28 mouse cellular contexts compared by ENCODE assay signal in the genomic region with DNA sequence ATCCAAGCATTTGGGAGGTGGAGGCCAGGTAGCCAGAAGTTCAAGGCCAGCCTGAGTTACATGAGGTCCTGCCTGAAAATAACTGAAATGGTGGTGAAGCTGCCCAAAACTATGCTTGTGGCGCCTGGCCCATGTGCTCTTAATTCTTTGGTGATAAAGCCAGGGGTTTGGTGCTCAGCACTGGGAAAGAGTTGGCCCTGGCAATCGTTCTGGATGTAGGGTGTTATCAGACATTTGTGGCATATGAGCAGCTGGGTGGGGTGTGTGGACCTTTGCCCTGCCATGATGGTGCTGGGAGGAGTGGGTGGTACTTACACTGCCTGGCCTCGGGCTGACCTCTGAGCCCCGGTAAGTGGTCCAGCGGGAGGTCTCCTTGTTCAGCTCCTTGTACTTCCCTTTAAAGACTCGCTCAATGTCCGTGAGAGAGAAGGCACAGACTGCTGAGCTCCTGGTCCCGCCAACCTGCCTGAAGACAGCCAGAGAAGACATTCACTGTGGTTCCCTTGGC. TPM values are rescaled to one million over a fixed set of nuclear protein-coding genes. Genes with fewer than 3 reads are reported as not detected.
DNase-seq lines count a peak whose midpoint lies in the region; ATAC-seq and TF ChIP-seq lines count a peak whose summit lies in the region.
"Had no signal": no experiment of that assay in that cellular context is flagged by ENCODE, and none has a peak within 500 bp of the region (broad histone marks: within the 10 kb centered on the region; RNA-seq: fewer than 3 reads in every experiment).

No protein-coding gene starts in this region.

- no peak for TF ChIP-seq RAD21 in MEL (IDR thresholded peaks at IDR 0.05; ENCODE audit: low read depth, low read length)

- H3K27me3 ChIP-seq in limb, embryonic 12.5 days, result peaks cover 2% of the 10 kb centered on the region; the same call in 1 of the 2 replicates
- peaks cover 28% of the 10 kb centered on the region for H3K27me3 ChIP-seq in limb, embryonic 10.5 days (ENCODE audit: low read depth, poor library complexity, severe bottlenecking)
- H3K27me3 ChIP-seq in MEL (ENCODE audit: control insufficient read depth in 1 of 2, insufficient read depth in 2 of 2, low read length in 2 of 2), result no peaks in the 10 kb centered on the region
- no peaks in the 10 kb centered on the region for H3K27me3 ChIP-seq in intestine, embryonic 16.5 days (replicated peaks; ENCODE audit: control insufficient read depth, insufficient read depth, low read length)
- H3K27me3 ChIP-seq in small intestine, adult 2 months (ENCODE audit: control insufficient read depth, insufficient read depth, low read length), result no peaks in the 10 kb centered on the region
- H3K27me3 ChIP-seq: embryonic facial prominence, embryonic 15.5 days; hindbrain, embryonic 15.5 days; midbrain, embryonic 13.5 days had no signal

- no peak for DNase-seq in limb, embryonic 10.5 days (ENCODE audit: low spot score)
- DNase-seq in MEL (ENCODE audit: low read depth, low spot score), result no peak
- no peak for DNase-seq in adrenal gland, adult 8-10 months
- DNase-seq in left cerebral cortex, adult 11 months (ENCODE audit: low spot score), result no peak
- no peak for DNase-seq in spleen, postnatal 4 days (ENCODE audit: low spot score in 2 of 2)
- DNase-seq: adrenal gland, adult 2 months; cerebellum, adult 2 months; cerebellum, postnatal 25 days; heart, adult 2 months; heart, postnatal 14 days; kidney, adult 9 months; kidney, postnatal 10 days; layer of hippocampus, adult 9-11 months; lung, adult 18-20 months; lung, postnatal 10 days; thymus, adult 2 months; thymus, postnatal 36 days had no signal

- 52% methylated on average over 8 of the region's 8 CpGs for WGBS in limb, embryonic 12.5 days
- WGBS in limb, embryonic 10.5 days, result 48% methylated on average over 8 of the region's 8 CpGs
- 42% methylated on average over 8 of the region's 8 CpGs for WGBS in intestine, embryonic 16.5 days
- WGBS in small intestine, adult 2 months, result 21% methylated on average over 8 of the region's 8 CpGs

- no peak; a peak in 1 of 4 replicates for TF ChIP-seq EP300 in MEL (IDR thresholded peaks at IDR 0.05; ENCODE audit: low read depth in 1 of 2, low read length in 2 of 2)

- H3K4me1 ChIP-seq in limb, embryonic 12.5 days (replicated peaks), result peaks cover 10% of the 10 kb centered on the region; the same call in 1 of the 2 replicates
- peaks cover 22% of the 10 kb centered on the region for H3K4me1 ChIP-seq in limb, embryonic 10.5 days
- peaks cover 4 to 10% of the 10 kb centered on the region in 2 experiments; a peak in 3 of 4 replicates for H3K4me1 ChIP-seq in MEL (ENCODE audit: control insufficient read depth in 1 of 2, insufficient read depth in 2 of 2, low read length in 2 of 2)
- peaks cover 48% of the 10 kb centered on the region for H3K4me1 ChIP-seq in intestine, embryonic 16.5 days (ENCODE audit: control insufficient read depth, insufficient read depth, low read length)
- peaks cover 44% of the 10 kb centered on the region for H3K4me1 ChIP-seq in small intestine, adult 2 months (ENCODE audit: control insufficient read depth, insufficient read depth, insufficient read length, low read length)
- H3K4me1 ChIP-seq: hindbrain, embryonic 15.5 days had no signal

- TF ChIP-seq POLR2A in MEL (IDR thresholded peaks at IDR 0.05; ENCODE audit: control insufficient read depth in 1 of 2, insufficient read depth in 1 of 2, low read depth in 1 of 2, low read length in 2 of 2, poor library complexity in 1 of 2), result no peak
- no peak for TF ChIP-seq POLR2A in small intestine, adult 2 months (IDR thresholded peaks at IDR 0.05; ENCODE audit: low read depth, low read length)

- TF ChIP-seq CTCF in MEL (IDR thresholded peaks at IDR 0.05 in 2 of 3, conservative IDR thresholded peaks at IDR 0.05 in 1 of 3; ENCODE audit: control insufficient read depth in 1 of 3, insufficient read depth in 1 of 3, low read depth in 2 of 3, low read length in 3 of 3, poor library complexity in 1 of 3, severe bottlenecking in 1 of 3), result no peak
- TF ChIP-seq CTCF in small intestine, adult 2 months (IDR thresholded peaks at IDR 0.05; ENCODE audit: extremely low read depth, insufficient read length, insufficient replicate concordance, low read depth, low read length), result no peak

- no peaks in the 10 kb centered on the region for H3K36me3 ChIP-seq in limb, embryonic 12.5 days
- H3K36me3 ChIP-seq in limb, embryonic 10.5 days, result no peaks in the 10 kb centered on the region
- H3K36me3 ChIP-seq in MEL (ENCODE audit: control insufficient read depth in 1 of 2, insufficient read depth in 2 of 2, low read length in 2 of 2), result peaks cover 0 to 3% of the 10 kb centered on the region in 2 experiments; a peak in 1 of 4 replicates
- no peaks in the 10 kb centered on the region for H3K36me3 ChIP-seq in intestine, embryonic 16.5 days (ENCODE audit: control insufficient read depth, insufficient read depth, low read length)
- H3K36me3 ChIP-seq in small intestine, adult 2 months (ENCODE audit: control insufficient read depth, insufficient read depth, low read length), result peaks cover 58% of the 10 kb centered on the region
- H3K36me3 ChIP-seq: embryonic facial prominence, embryonic 10.5 days; embryonic facial prominence, embryonic 15.5 days; hindbrain, embryonic 10.5 days had no signal

- 0 out of 2 replicates have a peak overlapping the region, but pooled peaks have one; percentile 18 for H3K9ac ChIP-seq in limb, embryonic 12.5 days (replicated peaks)
- H3K9ac ChIP-seq in MEL (ENCODE audit: control insufficient read depth, low read depth, low read length, poor library complexity, severe bottlenecking), result no peak overlapping the region
- peak overlapping the region; percentile 43; the same call in 1 of the 2 replicates for H3K9ac ChIP-seq in intestine, embryonic 16.5 days (ENCODE audit: low read depth, low read length)
- H3K9ac ChIP-seq: embryonic facial prominence, embryonic 15.5 days; hindbrain, embryonic 15.5 days; midbrain, embryonic 13.5 days had no signal

- H3K9me3 ChIP-seq in limb, embryonic 12.5 days, result no peaks in the 10 kb centered on the region
- no peaks in the 10 kb centered on the region for H3K9me3 ChIP-seq in limb, embryonic 10.5 days (replicated peaks)
- H3K9me3 ChIP-seq in MEL (replicated peaks; ENCODE audit: insufficient read depth, low read length), result no peaks in the 10 kb centered on the region
- H3K9me3 ChIP-seq in intestine, embryonic 16.5 days (ENCODE audit: control insufficient read depth, low read length), result no peaks in the 10 kb centered on the region
- H3K9me3 ChIP-seq: embryonic facial prominence, embryonic 10.5 days; embryonic facial prominence, embryonic 15.5 days; hindbrain, embryonic 10.5 days; hindbrain, embryonic 15.5 days; midbrain, embryonic 13.5 days had no signal

- no peaks in the 10 kb centered on the region for H3K79me2 ChIP-seq in MEL (ENCODE audit: control insufficient read depth, insufficient read depth, low read length, poor library complexity)

- H3K4me2 ChIP-seq in limb, embryonic 12.5 days, result no peak overlapping the region
- H3K4me2 ChIP-seq in intestine, embryonic 16.5 days (ENCODE audit: low read depth, low read length), result no peak overlapping the region
- H3K4me2 ChIP-seq: embryonic facial prominence, embryonic 15.5 days; hindbrain, embryonic 15.5 days; midbrain, embryonic 13.5 days had no signal

- H3K27ac ChIP-seq in limb, embryonic 12.5 days, result 0 out of 2 replicates have a peak overlapping the region, but pooled peaks have one; percentile 17
- H3K27ac ChIP-seq in limb, embryonic 10.5 days, result no peak overlapping the region
- no peak overlapping the region for H3K27ac ChIP-seq in MEL (ENCODE audit: control insufficient read depth, low read depth, low read length)
- H3K27ac ChIP-seq in intestine, embryonic 16.5 days (ENCODE audit: low read length), result peak overlapping the region; percentile 83
- peak overlapping the region; percentile 99 for H3K27ac ChIP-seq in small intestine, adult 2 months (ENCODE audit: insufficient read depth, low read depth, low read length)
- H3K27ac ChIP-seq: embryonic facial prominence, embryonic 10.5 days; embryonic facial prominence, embryonic 15.5 days; heart, adult 2 months; hindbrain, embryonic 10.5 days; hindbrain, embryonic 15.5 days; midbrain, embryonic 13.5 days had no signal

- no peak for ATAC-seq in limb, embryonic 12.5 days (ENCODE audit: insufficient number of reproducible peaks, insufficient read depth, low FRiP score, low TSS enrichment, low read depth)
- ATAC-seq in intestine, embryonic 16.5 days, result peak; percentile 67
- ATAC-seq: CD4-positive, CD25-positive, alpha-beta regulatory T cell, adult 4 months; forebrain, embryonic 14.5 days; inflammation-experienced regulatory T-cells, adult 6 months; midbrain, embryonic 13.5 days had no signal

- H3K4me3 ChIP-seq in limb, embryonic 12.5 days (replicated peaks), result no peak overlapping the region
- H3K4me3 ChIP-seq in limb, embryonic 10.5 days, result no peak overlapping the region
- H3K4me3 ChIP-seq in MEL (ENCODE audit: control insufficient read depth in 1 of 2, insufficient read depth in 1 of 2, low read depth in 2 of 2, low read length in 2 of 2), result no peak overlapping the region
- H3K4me3 ChIP-seq in intestine, embryonic 16.5 days (ENCODE audit: low read length), result peak overlapping the region; percentile 14; the same call in 1 of the 2 replicates
- peak overlapping the region; percentile 6 for H3K4me3 ChIP-seq in small intestine, adult 2 months (ENCODE audit: low read depth, low read length)
- H3K4me3 ChIP-seq: embryonic facial prominence, embryonic 10.5 days; embryonic facial prominence, embryonic 15.5 days; heart, adult 2 months; hindbrain, embryonic 10.5 days; hindbrain, embryonic 15.5 days; midbrain, embryonic 13.5 days had no signal

RNA-seq across cellular contexts. Expression of a gene that starts 13.3 kb away (rescaled TPM):
- 8.0 and 8.3 TPM in 2 replicates for polyA plus RNA-seq in limb, embryonic 12.5 days (2016; fragmentation: Nextera tagmentation; extraction: Ambion mirVana)
- 4.7 and 6.7 TPM in 2 replicates for polyA plus RNA-seq in limb, embryonic 10.5 days (2016; fragmentation: Nextera tagmentation; extraction: Ambion mirVana)
- total RNA-seq in MEL (2012; rRNA removed), result 31.4 and 45.3 TPM in 2 replicates
- polyA plus RNA-seq in MEL (2012; ENCODE audit: insufficient read depth in 1 of 2, insufficient read length in 2 of 2, low read depth in 1 of 2, low replicate concordance in 2 of 2, missing spikeins in 1 of 2), result 10 to 100 TPM in 1 of 2 experiments, not detected in 1; 33.5 TPM
- polyA plus RNA-seq in intestine, embryonic 16.5 days (2015; fragmentation: Nextera tagmentation; extraction: Ambion mirVana), result 60.9 and 71.1 TPM in 2 replicates
- 137 and 321 TPM in 2 replicates for polyA plus RNA-seq in small intestine, adult 2 months (2012; rRNA removed)
- total RNA-seq in adrenal gland, adult 8-10 months (2022), result 10 to 100 TPM; 12.2 to 14.0 (median 12.5) TPM

RNA-seq across cellular contexts. Expression of a gene that starts 22.8 kb away (rescaled TPM):
- polyA plus RNA-seq in limb, embryonic 12.5 days (2016; fragmentation: Nextera tagmentation; extraction: Ambion mirVana), result 13.7 and 16.2 TPM in 2 replicates
- polyA plus RNA-seq in limb, embryonic 10.5 days (2016; fragmentation: Nextera tagmentation; extraction: Ambion mirVana), result 16.7 and 18.0 TPM in 2 replicates
- total RNA-seq in MEL (2012; rRNA removed), result 26.2 and 30.5 TPM in 2 replicates
- polyA plus RNA-seq in MEL (2012; ENCODE audit: insufficient read depth in 1 of 2, insufficient read length in 2 of 2, low read depth in 1 of 2, low replicate concordance in 2 of 2, missing spikeins in 1 of 2), result 10 to 100 TPM in 1 of 2 experiments, not detected in 1; 34.6 TPM
- 20.4 and 21.8 TPM in 2 replicates for polyA plus RNA-seq in intestine, embryonic 16.5 days (2015; fragmentation: Nextera tagmentation; extraction: Ambion mirVana)
- 19.7 and 44.8 TPM in 2 replicates for polyA plus RNA-seq in small intestine, adult 2 months (2012; rRNA removed)
- total RNA-seq in adrenal gland, adult 8-10 months (2022), result 10 to 100 TPM; 44.3 to 50.8 (median 47.0) TPM

RNA-seq across cellular contexts. Expression of a gene that starts 37.6 kb away (rescaled TPM):
- polyA plus RNA-seq in limb, embryonic 12.5 days (2016; fragmentation: Nextera tagmentation; extraction: Ambion mirVana), result 149 and 151 TPM in 2 replicates
- polyA plus RNA-seq in limb, embryonic 10.5 days (2016; fragmentation: Nextera tagmentation; extraction: Ambion mirVana), result 197 and 220 TPM in 2 replicates
- total RNA-seq in MEL (2012; rRNA removed), result 139 and 144 TPM in 2 replicates
- 100 to 1,000 TPM in 1 of 2 experiments, not detected in 1; 357 TPM for polyA plus RNA-seq in MEL (2012; ENCODE audit: insufficient read depth in 1 of 2, insufficient read length in 2 of 2, low read depth in 1 of 2, low replicate concordance in 2 of 2, missing spikeins in 1 of 2)
- 112 and 129 TPM in 2 replicates for polyA plus RNA-seq in intestine, embryonic 16.5 days (2015; fragmentation: Nextera tagmentation; extraction: Ambion mirVana)
- 52.3 and 108 TPM in 2 replicates for polyA plus RNA-seq in small intestine, adult 2 months (2012; rRNA removed)
- 10 to 100 TPM; 31.5 to 46.9 (median 34.3) TPM for total RNA-seq in adrenal gland, adult 8-10 months (2022)

Comparison
In these comparisons a context has a peak if more than half of its experiments do, and no peak if none do; other contexts are left out.
1. H3K27ac ChIP-seq: peak in limb, embryonic 12.5 days (single experiment), intestine, embryonic 16.5 days (single experiment) and small intestine, adult 2 months (single experiment); none in limb, embryonic 10.5 days (single experiment) and MEL (single experiment).
2. H3K4me3 ChIP-seq: peak in intestine, embryonic 16.5 days (single experiment) and small intestine, adult 2 months (single experiment); none in limb, embryonic 12.5 days (single experiment), limb, embryonic 10.5 days (single experiment) and MEL (0 of 2).